Mouse (Mus musculus) left cerebral cortex, adult 8-10 months (tissue): ENCODE results near the gene Tbc1d2b. TPM values are rescaled to one million over a fixed set of nuclear protein-coding genes. Genes with fewer than 3 reads are reported as not detected.

Source experiments
- DNase-seq, 2 experiments: peaks; one replicate each; pipeline ENCODE4 v3.0.0; 2022; ENCODE audit warnings: low spot score in 2 of 2
- total RNA-seq, 4 experiments: library from RNA; stranded (reverse); gene quantifications; 2 replicates each; pipeline ENCODE4 v1.2.4; 2022

Gene Tbc1d2b
- total RNA-seq, 4 experiments from 2014 or later, result 14.6 to 15.6 (median 15.3) TPM

DNA sequence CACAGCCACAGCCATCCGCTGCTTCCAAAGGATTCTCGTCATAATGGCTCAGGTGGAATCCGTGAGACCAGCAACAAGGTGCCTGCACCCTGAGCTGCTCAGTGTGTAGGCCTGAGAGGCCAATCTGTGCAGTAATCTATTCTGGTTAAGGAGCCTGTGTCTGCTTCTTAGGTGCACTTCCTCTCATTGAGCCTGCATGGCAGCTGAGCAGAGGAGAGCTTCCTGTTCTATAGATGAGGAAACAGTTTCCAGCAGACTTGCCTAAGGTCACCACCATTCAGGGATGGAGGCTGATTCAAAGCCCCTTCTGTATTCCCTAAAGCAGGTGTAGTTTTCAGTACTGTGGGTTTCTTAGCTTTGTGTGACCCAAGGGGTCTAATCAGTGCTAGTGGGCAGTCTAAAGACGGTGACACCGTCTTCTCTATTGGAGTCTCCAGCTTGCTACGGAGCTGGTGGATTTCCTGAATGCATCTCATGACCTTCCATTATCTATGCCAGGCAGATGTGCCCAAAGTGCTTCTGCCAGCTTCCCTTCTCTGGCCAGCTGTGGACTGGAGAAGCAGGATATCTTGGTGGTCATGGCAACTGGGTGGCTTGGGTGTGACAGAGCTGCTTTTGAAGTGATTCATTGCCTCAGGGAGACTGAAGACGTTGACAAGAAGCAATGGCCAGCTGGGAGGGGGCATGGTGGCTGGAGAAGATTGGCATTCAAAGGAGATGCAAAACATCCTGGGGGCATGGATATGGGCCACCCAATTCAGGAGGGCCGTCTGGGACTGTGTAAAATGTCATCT, 97.9 kb downstream of the Tbc1d2b start:
- no peak for DNase-seq

DNA sequence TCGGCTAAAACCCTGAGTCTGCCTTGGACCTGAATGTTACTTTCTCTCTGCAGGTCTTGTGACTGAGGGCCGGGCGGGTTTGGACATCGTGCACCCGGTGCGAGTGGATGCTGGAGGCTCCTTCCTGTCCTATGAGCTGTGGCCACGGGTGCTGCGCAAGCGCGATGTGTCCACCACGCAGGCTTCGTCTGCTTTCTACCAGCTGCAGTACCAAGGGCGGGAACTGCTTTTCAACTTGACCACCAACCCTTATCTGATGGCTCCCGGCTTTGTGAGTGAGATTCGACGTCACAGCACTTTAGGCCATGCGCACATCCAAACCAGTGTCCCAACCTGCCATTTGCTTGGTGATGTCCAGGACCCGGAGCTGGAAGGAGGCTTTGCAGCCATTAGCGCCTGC, 99.2 kb downstream of the Tbc1d2b start:
- no peak for DNase-seq

DNA sequence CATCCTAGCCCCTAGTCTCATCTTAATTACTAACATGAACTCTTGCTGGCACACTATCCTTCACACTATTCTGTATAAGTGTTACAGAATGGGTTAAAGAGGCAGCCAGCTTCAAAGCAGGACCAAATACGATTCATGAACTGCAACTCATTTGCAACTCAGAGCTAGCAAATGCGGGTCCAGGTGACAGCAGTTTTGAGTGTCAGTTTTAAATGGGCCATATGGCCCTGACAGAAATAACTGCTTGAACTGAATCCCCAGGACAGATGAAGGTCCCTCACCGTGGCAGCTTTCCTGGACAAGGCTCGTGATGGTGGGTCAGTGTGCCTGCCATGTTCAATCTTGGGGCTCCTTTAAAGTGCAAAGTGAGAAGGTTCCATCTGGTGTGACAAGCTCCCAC, 100.6 kb downstream of the Tbc1d2b start:
- DNase-seq, result no peak

DNA sequence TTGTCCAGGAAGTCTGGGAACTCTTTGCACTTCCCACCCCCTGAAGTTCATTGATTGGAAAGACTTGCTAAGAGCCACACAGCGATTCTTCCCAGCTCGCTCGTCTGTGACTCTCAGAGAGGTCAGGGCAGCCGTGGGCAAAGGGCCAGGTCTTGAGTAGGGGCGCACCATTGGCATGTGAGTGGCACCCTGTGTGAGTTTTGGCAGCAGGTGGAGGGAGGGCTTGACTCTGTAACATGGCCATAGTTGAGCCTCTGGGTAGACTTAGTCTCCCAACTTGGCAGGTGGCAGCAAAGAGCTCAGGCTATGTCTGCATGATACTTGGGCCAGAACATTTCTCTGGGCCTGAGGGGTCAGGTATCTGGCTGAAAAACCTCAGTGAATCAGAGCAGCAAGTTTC, 104.0 kb downstream of the Tbc1d2b start:
- DNase-seq, result no peak

DNA sequence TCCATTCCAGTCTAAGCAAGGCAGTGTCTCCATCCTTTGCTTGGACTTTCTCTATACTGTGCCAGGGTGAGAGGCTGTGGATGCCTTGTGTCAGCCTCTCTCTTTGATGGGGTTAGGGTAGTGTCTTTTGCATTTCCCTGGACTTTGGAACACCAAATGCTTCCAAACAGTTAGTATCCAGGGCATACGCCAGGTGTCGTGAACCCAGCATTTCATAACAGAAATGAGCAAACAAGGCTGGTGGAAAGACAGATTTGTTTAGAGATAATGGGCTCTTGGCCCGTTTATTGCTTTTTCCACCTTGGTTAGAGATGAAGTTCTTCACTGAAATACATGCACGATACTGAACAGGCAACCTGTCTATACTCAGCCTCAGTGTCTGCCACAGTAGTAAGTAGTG, 105.0 kb downstream of the Tbc1d2b start:
- DNase-seq, result no peak

DNA sequence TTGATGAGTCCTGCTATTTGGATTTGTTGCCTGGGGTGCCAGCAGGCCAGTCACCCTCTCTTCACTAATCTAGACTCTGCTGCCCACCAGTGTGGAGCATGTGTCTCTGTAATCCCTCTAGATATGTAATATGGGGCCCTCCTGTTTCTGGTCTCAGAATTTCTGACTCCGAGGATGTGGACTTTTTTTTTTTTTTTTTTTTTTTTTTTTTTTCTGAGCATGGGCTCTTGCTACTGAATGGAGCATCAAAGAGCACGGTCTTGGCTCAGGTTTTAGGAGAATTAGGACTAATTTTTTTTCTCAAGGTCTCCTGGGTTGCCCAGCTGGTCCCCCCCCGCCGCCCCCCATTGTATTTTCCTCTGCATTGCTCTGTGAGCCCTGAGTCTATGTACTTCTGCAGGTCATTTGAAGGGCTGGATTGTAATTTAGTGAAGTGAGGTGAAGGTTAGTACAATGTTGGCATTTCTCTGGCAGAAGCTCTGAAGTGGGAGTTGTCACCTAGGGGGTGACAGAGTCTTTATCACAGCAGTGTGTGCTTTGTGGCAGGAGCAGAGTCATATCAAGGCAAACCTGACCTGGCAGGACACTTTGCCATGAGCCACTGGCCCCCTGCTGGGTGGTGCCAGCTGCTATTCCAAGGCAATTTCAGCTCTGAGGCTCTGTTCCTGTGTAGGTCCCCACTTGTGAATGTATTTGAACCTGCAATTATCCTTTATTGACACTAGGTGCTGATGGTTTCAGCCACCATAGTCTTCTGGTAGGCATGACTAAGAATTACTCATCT, 105.7 kb downstream of the Tbc1d2b start:
- DNase-seq, result no peak

DNA sequence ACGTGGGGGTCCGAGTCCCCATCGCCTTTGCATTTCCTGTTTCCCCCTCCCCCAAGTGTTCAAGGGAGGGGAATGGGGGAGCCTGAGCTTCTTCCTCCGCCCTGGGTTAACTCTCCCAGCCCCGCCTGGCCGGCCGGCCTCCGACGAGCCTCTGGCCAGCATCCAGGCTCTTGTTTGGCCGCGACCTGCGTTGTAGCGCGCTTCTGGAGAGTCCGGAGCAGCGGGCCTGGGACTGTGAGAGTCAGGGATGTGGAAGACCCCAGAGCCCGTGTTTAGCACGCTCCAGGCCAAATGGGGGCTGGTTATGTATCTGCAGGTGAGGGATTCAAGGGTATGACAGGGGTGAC, 106.9 kb downstream of the Tbc1d2b start:
- no peak for DNase-seq

DNA sequence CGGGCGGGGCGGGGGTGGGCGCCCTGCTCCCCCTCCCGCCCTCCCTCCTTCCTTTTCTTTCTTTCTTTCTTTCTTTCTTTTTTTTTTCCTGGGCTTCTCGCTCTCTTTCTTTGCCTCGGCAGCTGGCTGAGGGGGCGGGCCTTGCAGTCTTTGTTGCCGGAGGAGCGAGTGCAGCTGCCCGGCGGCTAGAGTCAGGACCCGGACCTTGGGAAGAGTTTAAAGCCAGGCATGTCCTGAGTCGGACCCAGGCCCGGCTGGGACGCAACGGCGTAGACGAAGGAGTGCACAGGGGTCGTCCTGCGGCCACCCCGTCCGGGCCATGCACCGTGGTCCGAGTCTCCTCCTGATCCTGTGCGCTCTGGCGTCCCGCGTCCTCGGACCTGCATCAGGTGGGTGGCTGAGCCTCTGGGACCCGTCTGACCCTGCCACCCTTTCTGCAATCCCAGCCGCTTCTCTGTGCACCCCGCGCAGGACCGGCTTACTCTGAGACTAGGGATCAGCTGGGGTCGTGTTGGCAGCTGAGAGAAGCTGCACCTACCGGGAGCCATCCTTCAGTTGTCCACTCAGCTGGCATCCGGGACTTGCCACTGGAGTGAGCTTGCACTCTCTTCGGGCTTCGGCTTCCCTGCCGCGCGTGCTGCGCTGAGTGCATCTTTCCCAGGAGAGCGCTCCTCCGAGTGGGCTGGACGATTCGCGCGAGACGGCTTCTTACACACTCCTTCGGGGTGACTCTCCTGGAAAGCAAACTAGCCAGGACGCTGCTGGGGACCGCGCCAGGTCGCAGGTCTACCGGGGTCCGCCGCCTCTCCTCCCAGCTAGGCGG, 107.5 kb downstream of the Tbc1d2b start, which contains the start of gene Adamts7:
Gene Adamts7 (plus strand): TSS at position 144 of the 823 bp plus-strand sequence.
- no peak for DNase-seq

DNA sequence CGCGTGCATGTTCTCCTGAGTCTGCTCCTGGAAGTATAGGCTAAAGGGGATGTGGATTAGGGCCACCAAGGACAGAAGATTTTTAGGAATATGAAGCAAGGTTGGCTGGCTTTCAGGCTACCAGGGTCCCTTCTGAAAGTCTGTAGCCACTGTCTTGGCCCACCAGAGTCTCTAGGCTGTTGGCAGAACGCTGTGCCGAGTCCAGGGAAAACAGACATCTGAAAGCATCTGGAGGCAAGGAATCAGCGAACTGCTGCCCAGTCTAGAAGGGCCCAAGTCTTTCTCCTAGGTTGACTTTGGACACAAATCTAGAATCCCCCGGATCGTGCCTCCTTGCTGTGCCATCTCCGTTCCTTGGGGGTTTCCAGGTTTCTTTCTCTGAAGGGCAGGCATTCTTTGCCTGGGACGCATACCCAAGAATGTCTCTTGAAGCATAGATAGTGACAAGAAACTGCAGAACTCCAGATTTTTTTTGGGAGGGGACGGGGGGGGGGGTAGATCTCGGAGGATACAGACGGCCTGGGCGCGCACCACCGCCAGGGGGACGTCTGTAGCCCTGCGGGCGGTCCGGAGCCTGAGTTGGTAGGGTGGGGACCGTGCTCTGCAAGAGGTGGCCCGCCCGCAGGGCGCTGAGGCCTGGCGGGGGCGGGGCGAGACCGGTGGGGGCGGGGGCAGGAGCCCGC, 108.2 kb downstream of the Tbc1d2b start:
- DNase-seq, result no peak

Other genes with a start within 250 kb of the Tbc1d2b start
- gene Ctsh, start 216.7 kb downstream of the Tbc1d2b start, total RNA-seq, result 10 to 100 TPM; 16.2 to 42.2 (median 32.4) TPM
- gene Morf4l1, start 156.0 kb downstream of the Tbc1d2b start, total RNA-seq, result 100 to 1,000 TPM; 436 to 462 (median 449) TPM
- under 1 TPM; 0.09 to 0.46 (median 0.31) TPM for gene Adamts7, start 107.7 kb downstream of the Tbc1d2b start, total RNA-seq